Mouse (Mus musculus) cerebellum, adult 9-11 months (tissue): ENCODE results near the gene Ppp2r3a.

Experiments used
- DNase-seq: peaks from one replicate; pipeline ENCODE4 v3.0.0; 2022

The Ppp2r3a gene

GRCm38 (mm10) chr9:101152872-101153271 lies 98.7 kb downstream of the Ppp2r3a start:
- no peak for DNase-seq

- DNase-seq, result no peak
Observed at GRCm38 (mm10) chr9:101143635-101144034, 108.0 kb downstream of the Ppp2r3a start.

- DNase-seq, result no peak
Observed at GRCm38 (mm10) chr9:101114182-101114884, 137.3 kb downstream of the Ppp2r3a start.

- no peak for DNase-seq
Observed at GRCm38 (mm10) chr9:101113317-101113716, 138.3 kb downstream of the Ppp2r3a start.

- no peak for DNase-seq
Observed at GRCm38 (mm10) chr9:101110013-101110412, 141.6 kb downstream of the Ppp2r3a start.

GRCm38 (mm10) chr9:101107386-101107785 lies 144.2 kb downstream of the Ppp2r3a start:
- DNase-seq, result peak; percentile 52

GRCm38 (mm10) chr9:101105735-101106134 lies 145.9 kb downstream of the Ppp2r3a start:
- no peak for DNase-seq

- no peak for DNase-seq
Observed at GRCm38 (mm10) chr9:101104931-101105330, 146.7 kb downstream of the Ppp2r3a start.

- DNase-seq, result no peak
Observed at GRCm38 (mm10) chr9:101102288-101102687, 149.3 kb downstream of the Ppp2r3a start.

- no peak for DNase-seq
Observed at GRCm38 (mm10) chr9:101101547-101101946, 150.0 kb downstream of the Ppp2r3a start.

- DNase-seq, result no peak
Observed at GRCm38 (mm10) chr9:101100163-101100562, 151.4 kb downstream of the Ppp2r3a start.

- no peak for DNase-seq
Observed at GRCm38 (mm10) chr9:101099445-101099844, 152.2 kb downstream of the Ppp2r3a start.

GRCm38 (mm10) chr9:101097542-101097941 lies 154.1 kb downstream of the Ppp2r3a start:
- DNase-seq, result no peak

- DNase-seq, result no peak
Observed at GRCm38 (mm10) chr9:101096461-101096860, 155.1 kb downstream of the Ppp2r3a start.

- no peak for DNase-seq
Observed at GRCm38 (mm10) chr9:101095425-101095824, 156.2 kb downstream of the Ppp2r3a start.

- no peak for DNase-seq
Observed at GRCm38 (mm10) chr9:101083728-101084127, 167.9 kb downstream of the Ppp2r3a start.

- no peak for DNase-seq
Observed at GRCm38 (mm10) chr9:101080046-101080685, 171.4 kb downstream of the Ppp2r3a start.

- DNase-seq, result no peak
Observed at GRCm38 (mm10) chr9:101078579-101078978, 173.0 kb downstream of the Ppp2r3a start.

- no peak for DNase-seq
Observed at GRCm38 (mm10) chr9:101077486-101077885, 174.1 kb downstream of the Ppp2r3a start.

GRCm38 (mm10) chr9:101076095-101076875 lies 175.3 kb downstream of the Ppp2r3a start:
- DNase-seq, result no peak

GRCm38 (mm10) chr9:101075694-101076093 lies 175.9 kb downstream of the Ppp2r3a start:
- DNase-seq, result peak; percentile 26

- no peak for DNase-seq
Observed at GRCm38 (mm10) chr9:101075091-101075581, 176.5 kb downstream of the Ppp2r3a start.

- DNase-seq, result peak; percentile 90
Observed at GRCm38 (mm10) chr9:101074332-101075021, 177.1 kb downstream of the Ppp2r3a start.
